Mouse (Mus musculus) T-cell, adult 2 months (primary cell): ENCODE measurements around the gene Olfr920.

ENCODE experiments used
- DNase-seq: peaks from one replicate; pipeline ENCODE4 v3.0.0; 2022; ENCODE audit warnings: low spot score

Gene Olfr920

DNA sequence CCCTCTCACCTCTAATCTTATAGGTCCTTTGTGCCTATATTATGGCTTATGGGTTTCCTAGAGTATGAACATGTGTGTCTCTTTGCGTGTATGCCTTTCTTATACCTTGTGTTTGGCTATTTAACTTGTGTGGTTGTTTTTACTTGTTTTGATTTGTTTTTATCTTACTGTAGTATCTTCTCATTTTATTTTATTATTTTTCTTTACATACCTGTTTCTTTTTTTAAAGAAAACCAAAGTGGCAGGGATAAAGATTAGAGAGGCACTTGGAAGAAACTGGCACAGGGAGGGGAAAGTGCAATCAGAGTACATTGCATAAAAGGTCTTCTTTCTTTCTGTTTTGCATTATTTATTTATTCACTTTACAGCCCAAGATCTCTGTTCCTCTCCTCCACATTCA lies at the start of gene Olfr920:
Gene Olfr920, plus strand, starts transcription at position 301 of the 400 bp plus-strand sequence.
- DNase-seq, result no peak

DNA sequence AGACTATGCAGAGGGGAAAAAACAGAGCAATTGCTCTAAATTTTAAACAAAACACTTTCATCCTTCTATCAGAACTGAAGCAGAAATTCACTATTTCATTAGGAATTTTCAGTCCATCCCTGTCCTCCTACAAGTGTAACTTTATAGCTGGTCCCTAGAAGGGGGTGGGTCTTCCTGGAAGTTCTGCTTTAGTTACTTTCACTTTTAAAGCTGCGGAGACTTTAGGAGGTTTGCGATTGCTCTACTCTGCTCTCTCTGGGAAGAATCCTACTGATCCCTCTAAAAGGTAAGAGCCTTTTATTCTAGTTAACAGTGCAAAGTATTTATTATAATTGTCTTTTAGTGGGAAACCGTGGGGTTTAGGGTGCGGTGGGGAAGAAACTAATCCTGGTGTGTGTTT lies 34.0 kb upstream of the Olfr920 start, which contains the start of gene Vwa5a:
Gene Vwa5a, plus strand, starts transcription at position 167 of the 400 bp plus-strand sequence.
- DNase-seq, result no peak

DNA sequence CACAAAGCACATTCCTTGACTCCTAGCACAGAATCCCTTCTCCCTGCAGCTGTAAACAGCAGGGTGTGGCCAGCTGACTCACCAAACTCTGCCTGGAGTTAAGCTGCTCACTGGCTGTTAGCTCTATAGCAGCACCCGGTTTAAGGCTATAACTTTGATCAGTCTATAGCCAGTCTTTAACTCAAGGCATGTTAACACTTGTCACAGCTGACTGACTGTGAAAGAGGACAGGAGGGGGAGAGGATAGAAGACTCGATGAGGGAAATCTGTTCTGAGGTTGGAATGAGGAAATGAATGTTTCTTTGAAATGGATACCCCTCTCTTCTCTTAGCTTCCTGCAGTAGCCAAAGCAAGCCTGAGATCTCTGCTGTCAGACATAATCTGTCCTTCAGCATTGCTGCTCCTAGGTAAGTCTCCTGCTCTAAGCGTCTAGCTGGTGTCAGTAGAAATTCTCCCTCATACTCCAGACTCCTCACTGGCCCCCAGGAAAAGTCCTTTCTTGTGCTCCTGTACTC lies 33.1 kb upstream of the Olfr920 start:
- DNase-seq, result no peak

DNA sequence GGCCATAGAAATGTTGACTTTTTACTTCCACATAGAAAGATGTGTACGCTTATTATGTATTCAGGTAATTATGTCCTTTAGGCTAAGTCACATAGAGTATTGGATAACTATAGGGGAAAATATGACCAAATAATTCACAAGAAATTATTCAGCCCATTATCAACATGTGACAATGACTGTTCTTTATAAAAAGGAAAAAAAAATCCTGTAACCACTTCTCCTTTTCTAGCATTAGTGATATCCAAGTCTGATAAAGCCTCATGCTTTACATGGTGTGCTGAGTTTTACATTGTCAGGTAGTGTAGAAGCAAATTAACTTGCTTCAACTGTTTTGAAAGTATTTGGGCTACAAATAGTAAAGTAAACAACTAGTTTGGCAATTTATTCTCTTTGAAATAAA lies 28.1 kb upstream of the Olfr920 start:
- DNase-seq, result no peak

DNA sequence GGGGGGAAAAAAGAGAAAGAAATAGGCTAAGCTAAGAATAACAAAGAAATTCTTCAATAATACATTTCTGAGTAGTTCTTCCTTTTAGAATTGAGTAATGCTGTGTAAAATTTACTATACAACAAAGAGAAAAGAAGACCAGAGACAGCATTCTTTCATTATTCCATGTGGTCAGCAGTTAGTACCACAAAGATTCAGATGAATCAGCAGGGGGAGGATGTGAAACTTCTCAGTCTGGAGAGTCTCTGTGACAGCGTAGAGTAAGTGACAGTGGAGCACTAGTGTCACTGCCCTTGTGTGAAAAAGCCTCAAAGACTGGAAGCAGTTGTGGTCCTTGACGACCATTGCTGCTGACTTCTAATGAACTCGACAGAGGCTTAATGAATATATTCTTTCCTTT lies 23.9 kb upstream of the Olfr920 start:
- DNase-seq, result no peak

DNA sequence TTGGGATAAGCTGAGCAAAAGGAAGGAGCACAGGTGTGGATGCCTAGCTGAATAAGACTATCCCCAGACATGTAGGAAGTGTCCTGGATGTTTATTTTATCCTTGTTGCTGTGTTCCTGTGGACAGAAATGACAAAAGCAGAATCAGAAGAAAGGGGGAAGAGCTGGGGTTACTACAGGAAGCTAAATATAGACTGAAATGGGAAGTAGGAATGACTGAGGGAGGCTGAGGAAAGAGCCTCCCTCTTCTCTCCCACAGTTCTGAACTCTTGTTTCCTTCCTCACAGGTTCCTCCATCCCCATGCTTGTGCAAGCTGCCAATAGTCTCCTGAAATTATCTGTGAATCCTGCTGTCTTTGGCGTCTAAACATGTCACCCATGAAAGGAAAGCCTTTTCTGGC lies 10.7 kb upstream of the Olfr920 start:
- DNase-seq, result no peak

DNA sequence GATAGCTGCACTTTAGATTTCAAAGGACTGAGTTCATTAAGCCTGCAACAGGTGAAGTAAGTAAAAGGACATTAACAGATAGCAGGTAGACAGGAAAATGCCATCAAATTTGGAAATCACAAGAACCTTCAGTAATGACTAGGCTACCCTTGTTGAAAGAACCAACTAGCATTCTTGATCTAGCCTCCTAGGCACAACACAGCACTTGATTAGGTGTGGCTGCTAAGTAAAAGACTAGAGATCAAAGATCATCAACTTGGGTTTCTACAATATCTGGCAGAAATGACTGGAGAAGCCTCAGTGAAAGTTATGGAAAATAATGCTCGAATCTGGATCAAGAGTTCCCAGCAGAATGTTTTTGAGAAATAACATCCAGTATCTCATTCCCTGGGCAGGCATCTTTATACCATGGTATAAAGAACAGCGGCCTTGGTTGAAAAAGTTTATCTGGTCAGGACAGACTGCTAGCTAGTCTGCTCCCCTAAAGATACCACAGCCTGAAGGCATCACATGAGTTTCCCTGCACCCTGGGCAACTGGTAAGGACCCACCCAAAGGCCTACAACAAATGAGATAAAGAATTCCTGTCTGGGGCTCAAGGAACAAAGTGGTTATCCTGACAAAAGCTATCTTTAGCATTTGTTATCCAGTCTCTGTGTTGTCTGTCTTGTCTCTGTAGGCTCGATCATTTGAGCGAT lies 7.3 kb upstream of the Olfr920 start:
- no peak for DNase-seq

DNA sequence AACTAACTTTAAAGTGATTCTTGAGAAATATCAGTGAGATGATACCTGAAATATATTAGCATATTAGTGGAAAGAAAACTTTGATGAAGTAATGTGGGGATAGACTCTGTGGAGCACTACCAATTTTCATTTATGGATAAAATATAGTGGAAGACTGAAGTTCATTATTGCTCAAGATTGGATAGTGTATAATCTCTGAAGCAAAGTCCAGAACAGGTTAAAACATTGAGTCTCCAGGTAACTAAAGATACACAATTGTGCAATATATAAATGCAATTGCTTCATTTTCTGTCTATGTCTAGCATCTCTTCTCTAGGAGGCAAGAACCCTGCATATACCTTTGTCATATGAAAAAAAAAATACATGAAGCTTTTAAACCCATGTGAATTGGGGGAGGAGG lies 20.7 kb downstream of the Olfr920 start, which contains the start of gene Olfr921:
Gene Olfr921, plus strand, starts transcription at position 301 of the 400 bp plus-strand sequence.
- no peak for DNase-seq

DNA sequence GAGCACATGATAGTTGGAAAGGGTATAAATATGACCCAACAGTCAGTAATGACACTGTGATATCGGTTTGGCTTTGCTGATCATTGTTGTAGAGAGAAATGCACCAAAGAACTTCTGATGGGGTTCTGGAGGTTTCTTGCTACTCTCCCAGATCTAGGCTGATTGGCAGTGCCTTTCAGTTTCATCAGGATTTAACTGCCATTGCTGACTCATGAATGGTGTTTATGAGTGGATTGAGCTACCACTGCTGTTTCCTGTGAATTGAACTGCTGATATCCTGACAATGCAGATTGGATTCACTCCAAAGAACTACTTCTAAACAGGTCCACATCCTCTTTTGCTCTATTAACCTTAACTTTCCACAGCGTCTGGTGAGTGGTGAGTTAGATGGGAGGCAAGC lies 40.6 kb downstream of the Olfr920 start:
- no peak for DNase-seq

DNA sequence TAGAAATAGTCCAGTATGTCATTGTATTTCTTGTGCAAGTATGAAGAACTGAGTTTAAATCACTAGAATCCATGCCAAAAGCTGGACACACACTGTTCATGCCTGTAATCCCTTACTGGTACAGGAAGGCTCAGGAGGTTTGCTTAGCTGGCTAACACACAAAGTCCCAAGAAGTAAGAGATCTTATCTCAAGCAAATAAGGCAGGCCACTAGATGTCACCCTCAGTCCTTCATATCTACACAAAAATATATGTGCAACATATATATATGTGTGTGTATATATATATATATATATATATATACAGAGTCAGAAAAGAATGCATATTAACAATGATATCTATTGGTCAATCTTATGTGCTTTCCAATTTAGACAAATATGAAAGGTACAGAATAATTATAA lies 53.6 kb downstream of the Olfr920 start:
- DNase-seq, result no peak
